Mouse (Mus musculus): ENCODE measurements around the gene Tekt3.

Gene Tekt3

GRCm38 (mm10) chr11:63142816-63143215 is 81.4 kb downstream of the Tekt3 start:
- no peak for DNase-seq (ENCODE audit: extremely low spot score, low read depth, low spot score)

GRCm38 (mm10) chr11:63143486-63143885 is 82.0 kb downstream of the Tekt3 start:
- DNase-seq (ENCODE audit: extremely low spot score, low read depth, low spot score), result no peak

All from hindlimb bud, embryonic 11.5 days (tissue).